Mouse (Mus musculus) CD4-positive helper T cell, adult 2 months (primary cell): ENCODE results near the gene Luc7l3.

Source experiments
- DNase-seq: peaks from one replicate; pipeline ENCODE4 v3.0.0-alpha.2; 2012; ENCODE audit warnings: low read depth, missing footprints, low spot score

The Luc7l3 gene

GRCm38 (mm10) chr11:94321931-94322400 is at the start of gene Luc7l3:
Gene Luc7l3, minus strand, starts transcription at chr11:94321988.
- peak; percentile 95 for DNase-seq

- DNase-seq = peak; percentile 38
Observed at GRCm38 (mm10) chr11:94370809-94371208, 49.0 kb upstream of the Luc7l3 start.

GRCm38 (mm10) chr11:94369981-94370380 is 48.2 kb upstream of the Luc7l3 start:
- peak; percentile 14 for DNase-seq

- DNase-seq = no peak
Observed at GRCm38 (mm10) chr11:94365340-94365739, 43.6 kb upstream of the Luc7l3 start.

- DNase-seq = no peak
Observed at GRCm38 (mm10) chr11:94363690-94364089, 41.9 kb upstream of the Luc7l3 start.

GRCm38 (mm10) chr11:94362101-94362500 is 40.3 kb upstream of the Luc7l3 start:
- DNase-seq = no peak

- no peak for DNase-seq
Observed at GRCm38 (mm10) chr11:94361166-94361870, 39.5 kb upstream of the Luc7l3 start.

- no peak for DNase-seq
Observed at GRCm38 (mm10) chr11:94359168-94359567, 37.4 kb upstream of the Luc7l3 start.

- no peak for DNase-seq
Observed at GRCm38 (mm10) chr11:94355521-94356217, 33.9 kb upstream of the Luc7l3 start.

- DNase-seq = no peak
Observed at GRCm38 (mm10) chr11:94351094-94351493, 29.3 kb upstream of the Luc7l3 start.

- DNase-seq = no peak
Observed at GRCm38 (mm10) chr11:94350337-94350736, 28.5 kb upstream of the Luc7l3 start.

- no peak for DNase-seq
Observed at GRCm38 (mm10) chr11:94349839-94350238, 28.1 kb upstream of the Luc7l3 start.

- no peak for DNase-seq
Observed at GRCm38 (mm10) chr11:94347063-94347575, 25.3 kb upstream of the Luc7l3 start.

GRCm38 (mm10) chr11:94346611-94347010 is 24.8 kb upstream of the Luc7l3 start:
- DNase-seq = no peak

- no peak for DNase-seq
Observed at GRCm38 (mm10) chr11:94345926-94346325, 24.1 kb upstream of the Luc7l3 start.

GRCm38 (mm10) chr11:94344470-94344869 is 22.7 kb upstream of the Luc7l3 start:
- DNase-seq = no peak

GRCm38 (mm10) chr11:94343955-94344358 is 22.2 kb upstream of the Luc7l3 start:
- DNase-seq = no peak

GRCm38 (mm10) chr11:94342114-94342905 is 20.5 kb upstream of the Luc7l3 start:
- no peak for DNase-seq

- DNase-seq = no peak
Observed at GRCm38 (mm10) chr11:94340948-94341933, 19.5 kb upstream of the Luc7l3 start.

- DNase-seq = peak; percentile 67
Observed at GRCm38 (mm10) chr11:94339732-94340585, 18.2 kb upstream of the Luc7l3 start.
